Mouse (Mus musculus) induced T-regulatory cell, adult 2 months (primary cell): ENCODE results near the gene Cd1d1.
"Not testable (repeated sequence)": the region's sequence is repeated elsewhere in the genome, so short reads cannot be mapped to it uniquely, and the experiment has no call there.

Experiments
- DNase-seq: peaks from one replicate; pipeline ENCODE4 v3.0.0-alpha.2; 2012; ENCODE audit warnings: low read depth

Gene Cd1d1

GRCm38 (mm10) chr3:86999415-86999740, at the start of gene Cd1d1:
Cd1d1 (minus strand) TSS chr3:86999441.
- no peak for DNase-seq

GRCm38 (mm10) chr3:87047801-87048200, 48.6 kb upstream of the Cd1d1 start:
- DNase-seq, result no peak

DNA sequence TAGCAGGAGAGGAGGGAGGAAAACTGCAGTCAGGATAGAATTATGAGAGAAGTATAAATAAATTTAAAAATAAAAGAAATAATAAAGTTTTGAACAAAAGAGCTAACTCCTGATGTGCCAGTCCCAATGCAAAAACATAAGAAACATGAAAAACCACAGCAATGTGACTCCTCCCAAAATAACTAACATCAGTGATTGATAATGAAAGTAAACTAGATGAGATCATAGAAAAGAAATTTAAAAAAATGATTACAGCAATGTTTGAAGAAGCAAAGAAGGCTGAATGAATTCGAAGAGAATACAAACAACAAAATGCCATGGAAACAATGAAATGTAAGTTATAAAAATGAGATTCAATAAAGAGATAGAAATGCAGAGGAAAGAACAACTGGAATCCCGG, 42.5 kb upstream of the Cd1d1 start:
- peak; percentile 30 for DNase-seq

DNA sequence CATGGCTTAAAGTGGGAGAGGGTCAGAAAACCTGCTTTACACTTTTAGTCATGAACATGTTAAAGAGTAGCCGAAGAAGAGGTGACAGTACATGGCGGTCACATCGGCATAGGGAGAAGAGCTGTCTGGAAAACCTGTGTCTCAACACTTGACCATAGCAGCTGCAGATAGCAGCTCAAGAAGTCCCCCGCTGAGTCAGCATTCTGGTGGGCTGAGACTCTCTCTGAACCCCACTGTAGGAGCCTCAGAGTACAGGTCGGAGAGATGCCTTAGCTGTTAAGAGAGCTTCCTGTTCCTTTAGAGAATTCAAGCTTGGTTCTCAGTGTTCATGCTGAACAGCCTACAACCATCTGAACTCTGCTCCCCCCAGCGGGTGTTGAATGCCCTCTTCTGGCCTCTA, 39.3 kb upstream of the Cd1d1 start:
- DNase-seq, result no peak

DNA sequence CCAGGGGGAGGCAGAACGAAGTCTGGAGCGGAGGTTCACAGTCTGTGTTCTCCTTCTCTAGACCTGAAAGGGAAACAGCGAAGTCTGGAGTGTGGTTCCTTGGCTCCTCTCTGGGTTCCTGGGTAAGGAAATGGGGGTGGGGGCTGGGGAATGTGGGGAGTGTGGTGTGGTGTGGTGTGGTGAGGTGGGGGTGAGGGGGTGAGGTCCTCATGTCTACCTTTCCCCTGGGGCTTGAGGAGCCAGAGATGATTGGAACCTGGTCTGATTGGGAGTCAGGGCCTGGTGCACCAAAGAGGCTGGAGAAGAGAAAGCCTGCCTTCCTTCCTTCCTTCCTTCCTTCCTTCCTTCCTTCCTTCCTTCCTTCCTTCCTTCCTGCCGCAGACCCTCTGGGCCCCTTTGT, 34.8 kb upstream of the Cd1d1 start:
- no peak for DNase-seq

DNA sequence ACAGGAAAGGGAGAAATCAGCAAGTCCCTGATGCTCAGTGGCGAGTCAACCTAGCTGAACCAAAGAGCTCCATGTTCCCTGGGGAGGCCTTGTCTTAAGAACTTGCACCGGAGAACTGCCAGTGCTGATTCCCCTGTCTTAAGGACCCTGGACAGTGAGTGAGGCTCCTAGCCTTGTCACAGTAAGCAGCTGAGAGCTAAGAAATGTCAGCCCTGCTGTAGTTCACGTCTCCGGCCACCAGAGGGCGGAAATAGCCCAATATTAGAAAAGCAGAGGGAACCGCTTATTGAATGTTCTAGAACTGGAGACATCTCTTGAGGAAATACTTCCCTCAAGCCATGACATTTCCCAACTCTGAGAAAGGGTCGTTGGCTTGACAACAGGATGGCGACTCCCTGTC, 34.1 kb upstream of the Cd1d1 start:
- peak; percentile 81 for DNase-seq

DNA sequence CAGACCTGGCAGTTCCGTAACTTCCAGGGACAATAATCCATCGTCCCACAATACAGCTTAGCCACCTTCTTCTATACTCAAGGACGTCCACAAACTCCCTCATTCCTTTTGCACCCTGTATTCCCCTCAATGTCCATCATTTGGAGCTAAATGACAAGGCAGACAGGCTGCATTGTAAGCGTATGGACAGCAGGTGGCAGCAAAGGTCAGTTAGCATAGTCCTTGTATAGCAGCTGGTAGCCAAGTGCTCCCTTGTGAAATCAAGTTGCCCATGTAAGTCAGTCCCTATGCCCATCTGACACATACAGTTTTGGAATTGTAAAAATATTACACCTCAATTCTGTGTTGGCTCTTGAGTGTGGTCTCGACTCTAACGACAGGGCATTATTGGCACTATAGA, 31.6 kb upstream of the Cd1d1 start:
- DNase-seq, result peak; percentile 74

DNA sequence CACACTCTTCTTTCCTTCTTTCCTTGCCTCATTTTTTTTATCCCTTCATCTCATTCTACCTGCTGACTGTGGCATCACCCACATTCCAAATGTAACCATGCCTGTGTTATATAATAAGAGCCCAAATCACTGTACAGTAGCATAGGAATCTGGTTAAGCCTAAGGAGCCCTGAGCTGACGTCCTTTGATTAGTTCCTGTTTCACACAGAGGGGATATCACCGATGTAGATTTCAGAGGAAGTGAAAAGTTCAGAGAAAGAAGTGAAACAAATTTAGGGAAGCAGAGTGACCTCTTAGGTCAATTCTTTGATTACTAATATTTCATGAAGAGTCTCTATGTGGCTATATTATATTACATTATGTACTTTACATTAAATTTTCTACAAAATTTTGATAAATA, 18.5 kb upstream of the Cd1d1 start:
- DNase-seq, result no peak

DNA sequence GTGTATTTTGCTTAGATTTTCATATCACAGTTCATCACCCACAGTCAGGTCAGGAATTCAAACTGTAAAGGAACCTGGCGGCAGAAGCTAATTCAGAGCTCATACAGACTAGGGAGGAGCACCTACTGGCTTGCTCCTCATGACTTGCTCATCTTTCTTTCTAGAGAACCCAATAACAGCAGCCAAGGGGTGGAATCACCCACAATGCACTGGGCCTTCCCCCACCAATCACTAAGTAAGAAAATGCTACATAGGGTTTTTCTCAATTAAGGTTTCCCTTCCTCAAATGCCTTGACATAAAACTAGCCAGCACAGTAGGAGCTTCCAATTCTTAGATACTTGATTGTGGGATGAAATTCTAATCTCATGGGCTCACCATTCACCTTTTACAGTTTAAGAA, 17.8 kb upstream of the Cd1d1 start:
- DNase-seq, result no peak

- no peak for DNase-seq
Measured at GRCm38 (mm10) chr3:87015931-87016330, 16.7 kb upstream of the Cd1d1 start.

GRCm38 (mm10) chr3:87012406-87012805, 13.2 kb upstream of the Cd1d1 start:
- not testable (repeated sequence) for DNase-seq

- DNase-seq, result not testable (repeated sequence)
Measured at GRCm38 (mm10) chr3:87008281-87008680, 9.0 kb upstream of the Cd1d1 start.

GRCm38 (mm10) chr3:87000676-87001075, 1.4 kb upstream of the Cd1d1 start:
- DNase-seq, result no peak

DNA sequence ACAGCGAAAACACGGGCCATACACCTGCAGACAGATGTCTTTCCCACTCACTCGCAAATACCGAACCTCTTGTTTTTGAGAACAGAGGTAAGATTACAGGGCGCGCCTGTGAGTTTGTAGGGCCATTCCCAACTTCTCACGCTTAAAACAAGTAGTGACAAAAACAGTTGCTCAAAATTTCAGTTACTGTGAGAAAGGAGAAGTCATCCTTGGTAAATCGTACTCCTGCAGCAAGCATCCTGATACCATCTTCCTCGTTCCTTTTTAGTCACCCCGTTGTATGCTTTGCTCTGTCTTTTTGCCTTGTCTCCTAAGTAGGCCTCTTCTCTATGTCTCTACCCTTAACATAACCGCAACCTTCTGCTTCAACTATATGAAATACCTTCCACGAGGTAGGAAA, 810 bp upstream of the Cd1d1 start:
- peak; percentile 37 for DNase-seq

DNA sequence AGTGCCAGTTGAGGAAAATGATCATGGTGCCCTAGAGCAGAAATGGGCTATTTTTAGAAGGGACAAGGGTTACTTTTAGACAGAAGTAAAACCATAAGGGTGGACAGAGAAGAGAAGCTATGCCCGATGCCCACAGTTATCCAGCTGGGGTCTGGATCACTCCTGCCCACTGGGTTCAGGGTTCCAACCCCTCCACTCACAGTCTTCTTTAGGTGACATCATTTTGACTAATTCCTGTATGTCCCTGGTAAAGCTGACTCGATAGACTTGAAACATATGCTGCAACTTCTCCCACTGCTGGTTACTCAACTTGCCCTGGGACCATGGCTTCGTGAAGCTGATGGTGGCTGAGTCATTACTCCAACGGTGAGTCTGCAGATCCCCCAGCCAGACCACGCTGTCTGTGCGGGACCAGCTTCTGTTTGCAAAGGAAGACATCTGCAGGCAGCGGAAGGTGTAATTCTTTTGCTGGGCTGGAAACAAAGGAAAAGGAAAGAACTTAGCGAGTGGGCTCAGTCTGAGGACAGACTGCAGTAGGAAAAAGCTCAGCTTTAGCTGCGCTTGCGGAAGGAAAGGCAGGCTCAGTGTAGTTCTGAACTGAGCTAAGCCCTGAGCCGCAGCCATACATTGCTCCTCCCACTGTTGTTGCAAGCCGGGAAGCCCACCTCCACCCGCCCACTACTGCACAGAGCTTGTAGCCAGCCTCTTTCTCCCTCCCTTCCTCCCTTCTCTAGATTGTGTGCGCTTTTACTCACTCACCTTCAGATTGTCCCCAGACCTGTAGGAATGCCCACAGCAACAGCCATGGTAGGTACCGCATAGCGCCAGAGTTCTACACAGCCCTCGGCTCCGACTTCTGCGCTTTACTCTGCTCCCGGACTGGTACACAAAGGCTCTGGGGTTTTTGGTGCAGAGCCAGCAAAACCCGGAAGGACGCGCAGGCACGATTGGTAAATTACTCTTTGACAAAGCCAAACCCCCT, 517 bp downstream of the Cd1d1 start:
- DNase-seq, result peak; percentile 89

DNA sequence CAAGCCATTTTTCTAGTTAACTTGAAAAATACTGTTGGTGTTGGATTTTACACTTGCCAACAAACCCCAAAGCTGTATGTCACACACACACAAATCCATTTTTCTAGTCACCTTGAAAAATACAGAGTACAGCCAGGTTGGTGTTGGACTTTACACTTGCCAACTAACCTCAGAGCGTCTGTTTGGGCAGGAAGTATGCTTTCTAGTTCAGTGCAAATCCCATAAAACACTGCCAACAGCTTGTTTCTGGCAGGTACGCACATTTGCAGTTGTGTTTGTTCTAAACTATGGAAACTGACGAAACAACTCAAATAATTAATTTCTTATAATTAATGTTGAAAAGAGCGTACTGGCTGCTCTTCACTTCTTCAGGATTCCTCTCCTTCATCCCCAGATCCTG, 3.1 kb downstream of the Cd1d1 start:
- no peak for DNase-seq

GRCm38 (mm10) chr3:86995381-86995780, 3.9 kb downstream of the Cd1d1 start:
- no peak for DNase-seq

- not testable (repeated sequence) for DNase-seq
Measured at GRCm38 (mm10) chr3:86986969-86987368, 12.3 kb downstream of the Cd1d1 start.

DNA sequence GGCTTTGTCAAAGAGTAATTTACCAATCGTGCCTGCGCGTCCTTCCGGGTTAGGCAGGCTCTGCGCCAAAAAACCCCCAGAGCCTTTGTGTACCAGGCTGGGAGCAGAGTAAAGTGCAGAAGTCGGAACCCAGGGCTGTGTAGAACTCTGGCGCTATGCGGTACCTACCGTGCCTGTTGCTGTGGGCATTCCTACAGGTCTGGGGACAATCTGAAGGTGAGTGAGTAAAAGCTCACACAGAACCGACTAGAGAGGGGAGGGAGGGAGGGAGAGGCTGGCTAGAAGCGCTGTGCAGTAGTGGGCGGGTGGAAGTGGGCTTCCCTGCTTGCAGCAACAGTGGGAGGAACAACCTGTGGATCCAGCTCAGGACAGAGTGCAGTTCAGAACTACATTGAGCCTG, 12.8 kb downstream of the Cd1d1 start:
- peak; percentile 62 for DNase-seq

- DNase-seq, result no peak
Measured at GRCm38 (mm10) chr3:86983382-86983781, 15.9 kb downstream of the Cd1d1 start.

DNA sequence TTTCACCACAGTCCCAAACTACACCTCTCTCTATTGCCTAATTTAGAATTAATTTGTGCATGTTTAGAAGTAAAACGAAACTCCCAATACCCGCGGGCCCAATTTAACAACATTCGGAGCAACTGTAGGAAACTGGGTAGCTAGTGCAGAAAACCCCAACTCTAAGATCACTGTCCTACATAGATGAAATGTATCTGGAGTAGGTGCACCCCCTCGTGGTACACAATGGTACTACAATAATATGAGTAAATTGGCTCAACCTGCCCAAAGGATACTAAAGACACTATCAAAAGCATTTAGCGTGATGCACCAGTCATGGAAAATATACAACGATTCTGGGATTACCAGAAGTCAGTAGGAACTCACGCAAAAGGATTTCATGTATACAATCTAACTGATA, 22.7 kb downstream of the Cd1d1 start:
- peak; percentile 92 for DNase-seq

GRCm38 (mm10) chr3:86975150-86975549, 24.1 kb downstream of the Cd1d1 start:
- no peak for DNase-seq

DNA sequence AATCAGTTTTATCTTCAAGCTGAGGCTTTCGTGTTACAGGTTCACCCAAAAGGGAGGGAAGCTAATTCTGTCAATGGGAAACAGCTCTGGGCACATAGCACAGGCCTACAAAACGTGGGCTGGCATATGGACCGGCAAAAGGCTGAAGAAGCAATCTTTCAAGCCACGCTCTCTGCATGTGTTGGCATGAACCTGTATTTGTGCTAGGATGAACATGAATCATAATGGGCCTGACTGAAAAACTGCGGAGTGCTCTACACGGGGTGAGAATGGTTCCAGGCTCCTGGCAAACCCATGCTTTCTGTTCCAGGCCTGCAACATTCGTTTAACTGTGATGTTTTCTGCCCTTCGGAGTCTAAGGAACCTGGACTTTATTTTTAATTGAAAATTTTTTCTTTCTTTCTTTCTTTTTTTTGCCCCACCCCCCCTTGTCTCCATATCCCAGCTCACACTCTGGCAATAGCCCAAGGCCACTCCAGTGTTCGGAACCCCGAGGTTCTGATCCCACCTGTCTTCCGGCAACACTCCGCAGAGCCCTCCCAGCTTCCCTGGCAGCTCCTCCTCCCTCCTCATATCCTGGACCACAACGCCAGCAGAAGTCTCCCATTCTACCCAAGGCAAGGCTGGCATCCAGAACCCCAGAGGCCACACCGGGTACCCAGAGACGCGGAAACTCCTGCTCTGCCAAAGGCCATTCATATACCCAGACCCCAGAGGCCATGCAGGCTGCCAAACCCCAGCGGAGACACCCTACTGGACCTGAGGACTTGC, 36.4 kb downstream of the Cd1d1 start:
- no peak for DNase-seq

GRCm38 (mm10) chr3:86961395-86961669, 37.9 kb downstream of the Cd1d1 start:
- DNase-seq, result no peak
